In genomic region chr7:96587403-96587802, GRCm38 (mm10) we compare ENCODE assay signal across 22 mouse cellular contexts.
"Had no signal": no experiment of that assay in that cellular context is flagged by ENCODE, and none has a peak within 500 bp of the region (broad histone marks: within the 10 kb centered on the region; RNA-seq: fewer than 3 reads in every experiment).

No protein-coding gene starts in this region.

- H3K27me3 ChIP-seq: limb, embryonic 12.5 days; limb, embryonic 15.5 days; midbrain, embryonic 13.5 days; neural tube, embryonic 12.5 days; neural tube, embryonic 15.5 days had no signal

- H3K36me3 ChIP-seq: limb, embryonic 12.5 days; limb, embryonic 15.5 days; midbrain, embryonic 10.5 days; midbrain, embryonic 13.5 days; neural tube, embryonic 12.5 days; neural tube, embryonic 15.5 days had no signal

- H3K4me1 ChIP-seq: midbrain, embryonic 10.5 days; midbrain, embryonic 13.5 days; neural tube, embryonic 12.5 days had no signal

- H3K9ac ChIP-seq: limb, embryonic 12.5 days; limb, embryonic 15.5 days; liver, embryonic 14.5 days; liver, postnatal 0 days; lung, embryonic 14.5 days; midbrain, embryonic 13.5 days; neural tube, embryonic 12.5 days; neural tube, embryonic 15.5 days had no signal

- H3K9me3 ChIP-seq: limb, embryonic 12.5 days; limb, embryonic 15.5 days; midbrain, embryonic 10.5 days; midbrain, embryonic 13.5 days; neural tube, embryonic 12.5 days; neural tube, embryonic 15.5 days had no signal

- DNase-seq: kidney, adult 11 months; kidney, adult 8-10 months; kidney, postnatal 14 days; liver, postnatal 0 days; lung, embryonic 14.5 days; right cerebral cortex, adult 18-20 months; right cerebral cortex, postnatal 14 days; right cerebral cortex, postnatal 4 days; thymus, adult 2 months; thymus, postnatal 14 days; thymus, postnatal 4 days had no signal

- ATAC-seq: liver, postnatal 0 days; lung, postnatal 0 days; midbrain, embryonic 13.5 days had no signal

- H3K4me2 ChIP-seq: limb, embryonic 12.5 days; limb, embryonic 15.5 days; liver, embryonic 11.5 days; lung, embryonic 14.5 days; midbrain, embryonic 13.5 days; neural tube, embryonic 12.5 days; neural tube, embryonic 15.5 days had no signal

- H3K27ac ChIP-seq: limb, embryonic 12.5 days; limb, embryonic 15.5 days; liver, embryonic 14.5 days; macrophage; midbrain, embryonic 10.5 days; midbrain, embryonic 13.5 days; neural tube, embryonic 12.5 days; neural tube, embryonic 15.5 days; stomach, postnatal 0 days had no signal

- H3K4me3 ChIP-seq: limb, embryonic 12.5 days; limb, embryonic 15.5 days; midbrain, embryonic 10.5 days; midbrain, embryonic 13.5 days; neural tube, embryonic 12.5 days; neural tube, embryonic 15.5 days had no signal
